Mouse (Mus musculus): ENCODE results near the gene Rpl38. TPM values are rescaled to one million over a fixed set of nuclear protein-coding genes. Genes with fewer than 3 reads are reported as not detected.

Gene Rpl38
- polyA plus RNA-seq, 1 experiment from 2014 or later = 903 TPM

Other genes starting within 250 kb of the Rpl38 start
- gene Ttyh2, start 6.9 kb downstream of the Rpl38 start, polyA plus RNA-seq (2016; fragmentation: Nextera tagmentation; extraction: Ambion mirVana) = 21.6 and 23.8 TPM in 2 replicates
- 3.0 and 4.2 TPM in 2 replicates for gene Dnaic2, start 58.9 kb downstream of the Rpl38 start, polyA plus RNA-seq (2016; fragmentation: Nextera tagmentation; extraction: Ambion mirVana)
- 2.0 and 3.1 TPM in 2 replicates for gene Kif19a, start 96.9 kb downstream of the Rpl38 start, polyA plus RNA-seq (2016; fragmentation: Nextera tagmentation; extraction: Ambion mirVana)
- 48.5 and 51.2 TPM in 2 replicates for gene Btbd17, start 127.4 kb downstream of the Rpl38 start, polyA plus RNA-seq (2016; fragmentation: Nextera tagmentation; extraction: Ambion mirVana)
- gene Gpr142, start 130.4 kb downstream of the Rpl38 start, polyA plus RNA-seq (2016; fragmentation: Nextera tagmentation; extraction: Ambion mirVana) = not detected in 2 replicates
- 21.6 and 23.9 TPM in 2 replicates for gene Gprc5c, start 182.6 kb downstream of the Rpl38 start, polyA plus RNA-seq (2016; fragmentation: Nextera tagmentation; extraction: Ambion mirVana)
- gene Cd300a, start 221.5 kb downstream of the Rpl38 start, polyA plus RNA-seq (2016; fragmentation: Nextera tagmentation; extraction: Ambion mirVana) = 0.74 and 0.87 TPM in 2 replicates

All from neural tube, embryonic 12.5 days (tissue).